Mouse (Mus musculus): ENCODE measurements around the gene Myt1l. TPM values are rescaled to one million over a fixed set of nuclear protein-coding genes. Genes with fewer than 3 reads are reported as not detected.

Myt1l gene
- total RNA-seq (2015; ENCODE audit: low replicate concordance) (not detected in 2 replicates), total RNA-seq (2017; ENCODE audit: low replicate concordance) (not detected in 2 replicates)

DNA sequence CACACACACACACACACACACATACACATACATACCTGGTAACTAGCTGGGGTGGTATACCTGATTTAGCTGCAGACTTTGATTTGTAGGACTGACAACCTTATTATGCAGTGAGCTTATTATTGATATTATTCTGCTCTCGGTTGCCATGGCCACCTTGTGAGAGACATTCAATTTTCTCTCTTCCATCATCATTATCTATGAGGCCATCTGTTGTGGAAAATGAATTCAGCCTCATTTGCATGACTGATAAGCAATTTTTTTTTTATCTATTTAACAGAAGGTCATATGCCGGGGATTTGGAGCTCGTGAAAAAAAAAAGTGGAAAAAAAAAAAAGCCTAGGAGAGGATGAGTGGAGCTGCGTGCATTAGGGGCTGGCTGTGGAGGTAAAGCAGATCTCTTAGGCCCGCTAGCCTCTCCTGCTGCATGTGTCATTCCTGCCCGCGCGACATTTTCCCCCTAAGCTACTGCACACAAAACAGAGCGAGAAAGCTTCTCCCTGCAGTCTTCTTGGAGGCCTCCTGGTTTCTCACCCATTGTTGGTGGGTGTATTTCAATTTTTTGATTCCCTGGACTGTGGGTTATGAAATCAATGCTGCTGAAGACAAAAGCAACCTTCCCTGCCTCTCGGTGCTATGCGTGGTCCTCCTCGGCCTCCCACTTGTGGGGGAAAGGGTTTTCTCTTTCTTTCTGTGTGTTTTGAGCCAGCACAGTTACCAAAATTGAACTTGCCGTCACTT lies at the start of gene Myt1l:
Gene Myt1l, plus strand, starts transcription at position 354 of the 741 bp plus-strand sequence.
- no peak for ATAC-seq (replicated peaks; ENCODE audit: low FRiP score, poor library complexity, severe bottlenecking)

GRCm38 (mm10) chr12:29486424-29487035 lies 41.7 kb upstream of the Myt1l start:
- ATAC-seq (replicated peaks; ENCODE audit: low FRiP score, poor library complexity, severe bottlenecking), result no peak

- no peak for ATAC-seq (replicated peaks; ENCODE audit: low FRiP score, poor library complexity, severe bottlenecking)
These were observed 1.9 kb upstream of the Myt1l start for GRCm38 (mm10) chr12:29526236-29526644.

- no peak for ATAC-seq (replicated peaks; ENCODE audit: low FRiP score, poor library complexity, severe bottlenecking)
These were observed 979 bp upstream of the Myt1l start for GRCm38 (mm10) chr12:29527048-29527761.

DNA sequence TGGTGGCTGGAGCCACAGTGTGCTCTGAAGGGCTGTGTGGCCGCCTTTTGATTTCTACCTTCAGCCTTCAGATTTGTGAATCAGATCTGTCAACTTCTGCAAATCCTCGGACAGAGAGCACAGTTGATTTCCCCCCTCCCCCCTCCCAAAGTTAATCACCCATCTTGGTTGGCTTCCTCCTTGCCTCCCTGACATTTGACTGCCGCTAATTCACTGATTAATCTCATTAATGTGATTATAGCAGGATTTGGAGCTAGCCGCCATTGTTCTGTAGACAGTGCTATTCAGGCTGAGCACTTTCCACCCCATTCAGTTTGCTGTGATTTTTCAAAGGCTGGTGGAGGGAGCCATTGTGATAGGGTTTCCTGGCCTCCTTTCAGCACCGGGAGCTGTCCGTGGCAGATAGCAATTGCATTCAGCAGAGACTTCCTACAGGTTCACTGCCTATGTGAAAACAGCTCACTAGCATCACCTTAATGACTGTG lies 2.1 kb downstream of the Myt1l start:
- ATAC-seq (replicated peaks; ENCODE audit: low FRiP score, poor library complexity, severe bottlenecking), result no peak

GRCm38 (mm10) chr12:29530823-29531222 lies 2.6 kb downstream of the Myt1l start:
- ATAC-seq (replicated peaks; ENCODE audit: low FRiP score, poor library complexity, severe bottlenecking), result no peak

DNA sequence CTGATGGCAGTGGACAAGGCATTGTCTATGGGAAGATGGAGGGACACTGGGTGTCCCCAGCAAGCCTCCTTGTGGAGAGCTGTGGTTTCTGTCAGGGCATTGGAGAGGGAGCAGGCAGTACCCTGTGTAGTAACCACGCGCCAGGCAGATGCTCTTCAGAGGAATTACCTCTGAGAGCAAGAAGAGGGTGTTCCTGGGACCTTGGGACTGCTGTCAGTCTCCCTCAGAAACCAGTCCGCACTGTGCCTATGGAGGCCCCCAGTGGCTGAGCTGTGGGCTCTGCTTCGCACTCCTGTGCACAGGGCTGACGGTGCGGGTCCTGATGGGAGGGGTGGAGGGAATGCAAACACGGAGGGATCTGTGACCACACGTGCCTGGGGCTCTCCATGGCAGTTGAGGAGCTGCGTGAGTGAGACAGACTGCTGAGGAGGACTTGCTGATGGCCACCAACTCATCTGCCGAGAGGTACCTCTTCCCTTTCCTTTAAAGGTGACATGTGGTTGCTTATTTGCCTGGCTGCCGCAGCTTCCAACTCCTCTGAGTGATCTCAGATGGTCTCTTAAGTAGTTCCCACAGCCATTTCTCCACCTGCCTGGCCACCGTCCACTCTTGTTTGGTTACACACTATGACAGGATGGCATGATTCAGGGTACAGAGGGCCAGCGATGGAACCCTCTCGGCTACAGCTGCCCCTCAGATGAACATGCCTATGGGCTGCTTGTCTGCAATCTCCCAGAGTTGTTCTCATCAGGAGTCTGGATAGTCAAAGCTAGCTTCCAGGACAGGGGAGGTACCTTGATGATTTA lies 5.1 kb downstream of the Myt1l start:
- ATAC-seq (replicated peaks; ENCODE audit: low FRiP score, poor library complexity, severe bottlenecking), result no peak

GRCm38 (mm10) chr12:29534326-29534725 lies 6.1 kb downstream of the Myt1l start:
- ATAC-seq (replicated peaks; ENCODE audit: low FRiP score, poor library complexity, severe bottlenecking), result no peak

- no peak for ATAC-seq (replicated peaks; ENCODE audit: low FRiP score, poor library complexity, severe bottlenecking)
These were observed 6.6 kb downstream of the Myt1l start for GRCm38 (mm10) chr12:29534761-29535300.

DNA sequence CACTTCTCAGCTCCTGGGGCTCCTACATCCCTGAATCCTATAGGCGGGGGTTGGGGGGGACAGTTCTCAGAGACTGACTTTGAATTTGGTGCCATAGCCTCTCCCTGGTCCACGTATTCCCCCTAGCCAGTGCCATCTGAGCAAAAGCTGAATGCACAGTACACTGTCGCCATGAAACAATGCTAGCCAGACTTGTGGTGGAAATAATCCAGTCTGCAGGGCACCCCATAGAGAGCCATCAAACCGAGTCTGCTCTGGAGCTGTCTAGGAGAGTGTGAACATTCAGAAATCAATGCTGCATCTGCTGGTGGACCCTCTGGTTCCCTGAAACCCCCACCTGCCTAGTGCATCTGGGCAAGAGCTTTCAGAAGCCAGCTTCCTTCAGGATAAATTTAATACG lies 9.7 kb downstream of the Myt1l start:
- ATAC-seq (replicated peaks; ENCODE audit: low FRiP score, poor library complexity, severe bottlenecking), result no peak

- no peak for ATAC-seq (replicated peaks; ENCODE audit: low FRiP score, poor library complexity, severe bottlenecking)
These were observed 10.3 kb downstream of the Myt1l start for GRCm38 (mm10) chr12:29538456-29538855.

DNA sequence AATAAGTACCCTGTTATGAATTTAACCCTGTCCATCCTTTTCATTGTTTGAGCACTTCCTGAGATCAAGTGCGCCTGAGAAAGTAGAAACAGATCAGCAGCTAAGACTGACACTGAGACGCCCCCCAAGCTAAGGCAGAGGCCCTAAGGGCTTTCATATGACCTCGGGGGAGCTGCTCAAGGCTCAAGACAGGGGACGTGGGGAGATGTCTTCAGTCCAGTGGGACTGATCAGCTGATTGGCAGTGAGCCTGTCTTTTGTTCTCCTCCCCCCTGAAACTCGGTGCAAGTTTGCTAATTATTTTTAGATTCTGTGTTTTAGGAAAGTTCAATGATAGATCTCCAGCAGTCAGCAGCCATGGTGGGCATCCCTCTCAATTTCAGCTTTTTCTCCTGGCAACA lies 10.9 kb downstream of the Myt1l start:
- no peak for ATAC-seq (replicated peaks; ENCODE audit: low FRiP score, poor library complexity, severe bottlenecking)

DNA sequence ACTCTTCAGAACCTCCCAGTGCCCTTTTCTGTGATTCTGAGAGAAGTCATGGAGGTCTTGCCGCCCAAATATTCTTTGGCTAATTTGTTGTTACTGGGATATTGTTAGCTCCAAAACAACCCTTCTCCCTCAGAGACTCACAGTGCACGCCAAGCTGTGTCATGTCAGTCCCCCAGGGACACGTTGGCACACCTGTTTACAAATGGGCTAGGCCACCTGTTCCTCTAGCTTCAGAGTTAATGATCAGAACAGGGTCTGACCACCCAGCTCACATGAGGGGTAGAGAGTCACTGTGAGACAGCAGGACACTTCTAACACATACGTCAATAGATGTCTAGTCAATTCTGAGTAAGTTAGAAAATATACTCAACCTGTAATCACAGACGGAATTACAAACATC lies 12.6 kb downstream of the Myt1l start:
- ATAC-seq (replicated peaks; ENCODE audit: low FRiP score, poor library complexity, severe bottlenecking), result no peak

GRCm38 (mm10) chr12:29546073-29546472 lies 17.9 kb downstream of the Myt1l start:
- ATAC-seq (replicated peaks; ENCODE audit: low FRiP score, poor library complexity, severe bottlenecking), result no peak

DNA sequence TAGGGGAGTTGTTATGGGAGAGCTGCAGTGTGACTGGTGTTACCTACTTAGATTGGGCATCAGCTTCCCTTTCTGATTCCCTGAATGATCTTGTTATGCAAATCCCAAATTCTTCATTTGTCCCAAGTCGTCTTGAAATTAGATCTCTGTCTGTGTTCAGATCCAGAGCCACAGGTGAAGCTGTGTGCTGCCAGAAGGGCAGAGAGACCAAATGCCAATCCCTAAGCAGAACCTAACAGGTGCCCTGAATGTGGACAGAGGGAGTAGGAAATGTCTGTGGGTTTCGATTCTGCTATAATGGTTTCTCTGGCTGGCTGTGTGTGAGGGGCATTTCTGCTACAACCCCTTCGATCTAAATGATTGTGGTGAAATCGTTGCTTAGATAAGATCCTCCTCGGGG lies 18.9 kb downstream of the Myt1l start:
- no peak for ATAC-seq (replicated peaks; ENCODE audit: low FRiP score, poor library complexity, severe bottlenecking)

DNA sequence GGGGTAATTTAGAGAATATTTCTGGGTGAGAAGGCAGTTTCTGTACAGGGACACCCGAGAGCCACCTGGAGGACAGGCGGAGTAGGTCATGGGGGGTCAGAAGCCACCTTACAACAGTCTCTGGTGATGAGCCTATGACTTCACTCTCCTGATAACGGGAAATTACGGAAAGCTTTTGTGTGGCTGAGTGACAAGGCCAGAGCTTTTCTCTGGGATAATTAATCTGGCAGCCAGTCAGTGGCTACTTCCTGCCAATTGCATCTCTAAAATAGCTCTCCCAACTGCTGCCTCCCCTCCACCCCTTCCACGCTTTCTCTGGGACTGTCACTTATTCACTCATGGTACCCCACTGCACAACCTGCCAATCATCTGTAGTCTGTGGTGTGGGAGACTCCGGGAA lies 19.6 kb downstream of the Myt1l start:
- no peak for ATAC-seq (replicated peaks; ENCODE audit: low FRiP score, poor library complexity, severe bottlenecking)

DNA sequence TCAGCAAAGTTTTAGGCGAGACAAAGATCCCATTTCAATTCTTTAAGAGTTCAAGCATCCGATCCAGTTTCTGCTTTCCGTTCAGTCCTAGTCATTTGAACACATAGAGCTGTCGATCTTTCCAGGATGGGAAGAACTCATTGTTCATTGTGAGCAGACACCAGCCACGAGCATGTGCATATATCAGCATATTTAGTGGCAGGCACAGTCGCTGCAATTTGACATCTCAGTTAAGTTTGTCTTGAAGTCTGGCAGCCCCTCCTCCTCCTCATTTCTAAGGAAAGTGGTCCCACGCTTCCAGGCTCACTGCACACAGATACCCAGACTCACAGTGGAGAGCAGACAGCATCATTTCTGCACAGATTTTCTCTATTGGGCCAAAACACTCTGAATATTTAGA lies 25.0 kb downstream of the Myt1l start:
- no peak for ATAC-seq (replicated peaks; ENCODE audit: low FRiP score, poor library complexity, severe bottlenecking)

GRCm38 (mm10) chr12:29555718-29556117 lies 27.5 kb downstream of the Myt1l start:
- no peak for ATAC-seq (replicated peaks; ENCODE audit: low FRiP score, poor library complexity, severe bottlenecking)

- no peak for ATAC-seq (replicated peaks; ENCODE audit: low FRiP score, poor library complexity, severe bottlenecking)
These were observed 28.2 kb downstream of the Myt1l start for GRCm38 (mm10) chr12:29556408-29556807.

GRCm38 (mm10) chr12:29556901-29557300 lies 28.7 kb downstream of the Myt1l start:
- ATAC-seq (replicated peaks; ENCODE audit: low FRiP score, poor library complexity, severe bottlenecking), result no peak
